Mouse (Mus musculus) ovary, adult 18-20 months (tissue): ENCODE data around the gene Calr4.

ENCODE experiments used
- DNase-seq: peaks from one replicate; pipeline ENCODE4 v3.0.0; 2022; ENCODE audit warnings: low spot score, mixed read lengths

The Calr4 gene

DNA sequence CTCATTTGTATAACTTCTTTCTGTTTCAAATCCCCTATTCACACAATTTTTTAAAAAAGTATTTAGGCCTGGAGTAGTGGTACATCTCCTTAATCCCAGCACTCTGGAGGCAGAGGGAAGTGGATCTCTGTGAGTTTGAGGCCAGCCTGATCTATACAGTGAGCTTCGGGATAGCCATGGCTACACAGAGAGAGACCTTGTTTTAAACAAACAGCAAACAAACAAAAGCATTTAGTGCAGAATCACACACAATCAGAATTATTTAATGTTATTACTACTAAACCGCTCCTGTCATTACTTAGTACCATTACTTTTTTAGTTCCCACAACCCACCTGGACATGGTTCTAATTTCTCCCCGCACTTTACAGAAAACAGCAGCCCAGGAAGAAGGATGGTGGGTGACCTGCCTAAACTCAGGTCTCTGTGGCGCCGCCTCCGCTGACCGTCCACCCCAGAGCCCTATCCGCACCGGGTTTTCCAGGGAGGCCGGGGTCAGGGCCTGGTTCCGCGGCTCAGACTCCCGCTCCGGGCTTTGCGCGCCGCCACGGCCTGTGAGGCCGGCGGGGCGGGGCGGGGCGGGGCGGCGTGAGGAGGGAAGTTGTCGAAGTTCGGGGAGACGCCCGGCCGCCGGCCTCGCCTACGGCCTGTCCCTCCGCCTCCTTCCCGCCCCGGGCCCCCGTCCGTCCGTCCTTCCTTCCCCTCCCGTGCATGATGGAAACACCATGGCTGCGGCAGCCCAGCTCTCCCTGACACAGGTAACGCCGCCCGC lies 45.6 kb downstream of the Calr4 start, which contains the start of gene Eps15:
Eps15 (plus strand) TSS at position 580 of the 770 bp plus-strand sequence.
- peak; percentile 84 for DNase-seq

DNA sequence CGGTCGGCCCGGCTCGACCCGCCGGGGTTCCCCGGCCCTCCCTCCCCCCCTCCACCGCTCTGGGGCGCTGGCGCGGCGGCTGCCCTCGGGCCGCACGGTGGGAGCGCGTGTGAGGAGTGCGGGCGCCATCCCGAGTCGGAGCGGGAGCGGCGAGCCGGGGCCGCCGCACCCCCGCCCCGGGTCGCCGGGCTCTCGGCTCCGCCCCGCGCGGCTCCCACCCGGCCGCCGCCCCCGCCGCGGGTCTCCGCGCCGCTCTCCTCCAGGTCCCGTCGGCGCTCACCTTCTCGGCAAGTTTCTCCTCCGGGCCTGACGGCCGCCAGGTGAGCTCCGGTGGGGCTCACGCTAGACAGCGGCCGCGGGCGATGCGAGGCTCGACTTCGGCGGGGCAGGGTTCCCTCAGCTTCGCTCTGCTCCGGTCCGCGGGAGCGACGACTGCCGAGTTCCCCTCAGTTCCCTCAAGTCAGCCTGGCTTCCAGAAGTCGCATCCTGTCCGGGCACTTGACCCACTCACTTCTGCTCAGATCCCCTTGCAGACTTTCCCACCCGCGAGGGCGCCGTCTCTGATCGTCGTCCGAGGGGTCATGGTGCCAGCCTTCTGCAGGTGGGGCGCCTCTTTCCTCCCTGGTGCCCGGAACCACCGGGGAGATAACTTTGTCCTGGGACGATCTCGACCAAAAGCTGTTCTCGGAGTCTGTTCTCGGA lies 46.3 kb downstream of the Calr4 start:
- no peak for DNase-seq

DNA sequence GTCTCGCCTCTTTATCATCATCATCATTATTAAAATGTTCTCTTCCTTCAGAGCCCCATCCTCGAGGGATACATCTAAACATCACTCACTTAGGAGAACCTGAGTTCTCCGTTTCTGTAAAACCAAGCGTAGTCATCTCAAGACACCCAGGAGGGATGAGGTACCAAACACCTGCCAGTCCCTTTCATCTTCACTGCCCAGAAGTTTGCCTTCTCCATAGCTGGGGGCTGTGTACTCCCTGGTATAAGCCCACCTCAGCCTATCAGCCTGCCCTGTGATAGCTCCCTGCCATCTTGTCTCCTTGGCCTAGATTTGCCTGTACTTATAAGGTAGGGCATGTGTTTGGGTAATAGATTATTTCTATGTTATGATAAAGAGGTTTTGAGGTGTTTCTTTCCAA lies 46.9 kb downstream of the Calr4 start:
- DNase-seq = no peak

DNA sequence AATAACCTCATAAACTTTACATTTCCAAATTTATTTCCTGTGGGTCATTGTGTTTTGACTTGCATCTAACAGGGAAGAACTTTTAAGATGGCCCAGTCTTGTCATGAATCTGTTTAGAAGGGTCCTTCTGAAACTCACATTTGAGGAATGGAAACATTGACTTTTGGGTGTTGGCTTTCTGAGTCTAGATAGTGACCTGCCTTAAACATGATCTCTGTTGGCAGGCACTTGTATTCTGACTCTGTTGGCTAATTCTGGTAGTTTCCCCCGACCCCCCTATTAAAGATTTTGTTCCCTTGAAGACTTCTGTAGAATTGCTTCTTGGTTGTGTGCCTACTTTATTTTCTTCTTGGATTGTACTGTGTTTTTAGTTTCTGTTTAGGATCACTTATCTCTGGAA lies 47.7 kb downstream of the Calr4 start:
- DNase-seq = no peak

DNA sequence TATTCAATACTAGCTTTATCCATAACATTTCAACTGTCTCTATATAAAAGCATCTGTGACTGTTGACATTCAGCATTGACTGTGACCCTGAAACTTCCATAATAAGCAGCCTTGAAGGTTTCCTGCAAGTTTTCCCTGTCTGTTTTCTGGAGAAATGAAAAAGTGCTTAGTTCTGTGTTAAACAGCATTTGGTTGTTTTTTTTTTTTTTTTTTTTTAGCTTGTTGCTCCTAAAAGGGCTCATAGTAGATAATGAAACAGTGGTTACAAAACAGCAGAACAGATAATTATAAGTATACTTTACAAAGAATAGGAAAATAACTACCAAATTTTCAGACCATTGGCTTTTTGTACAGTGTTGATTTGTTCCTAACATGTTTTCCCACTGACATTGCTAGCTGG lies 60.3 kb downstream of the Calr4 start:
- no peak for DNase-seq

DNA sequence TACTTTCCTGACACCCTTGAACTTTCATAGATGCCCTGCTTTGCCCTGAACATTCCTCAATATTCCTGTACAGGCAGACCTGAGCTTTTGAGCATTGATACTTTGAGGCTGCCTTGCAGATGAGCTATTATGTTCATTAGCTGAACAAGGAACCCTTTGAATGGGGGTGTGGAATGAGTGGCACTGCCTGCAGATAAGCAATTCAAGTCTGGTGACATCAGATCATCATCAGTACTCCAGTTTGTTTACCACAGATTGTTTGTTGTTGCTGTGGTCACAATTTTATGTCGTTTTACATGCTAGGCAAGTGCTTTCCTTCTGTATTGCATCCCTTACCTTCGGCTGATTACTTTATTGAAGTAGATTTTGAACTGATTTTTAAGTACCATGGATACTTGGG lies 62.2 kb downstream of the Calr4 start:
- no peak for DNase-seq

DNA sequence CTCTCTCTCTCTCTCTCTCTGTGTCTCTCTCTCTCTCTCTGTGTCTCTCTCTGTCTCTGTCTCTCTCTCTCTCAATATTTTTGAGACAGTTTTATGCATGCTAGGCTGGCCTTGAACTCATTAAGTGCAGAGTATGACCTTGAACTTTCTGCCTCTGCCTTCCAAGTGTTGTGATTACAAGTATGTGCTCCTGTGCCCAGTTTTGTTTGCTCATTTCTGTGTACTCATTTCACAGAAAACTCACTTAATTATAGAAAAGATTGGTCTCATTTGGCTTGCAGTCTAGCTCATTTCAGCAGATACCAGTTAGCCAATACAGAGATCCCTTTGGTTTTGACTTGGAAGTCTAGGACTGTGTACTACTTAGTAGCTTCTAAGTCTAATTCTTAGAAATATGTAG lies 64.9 kb downstream of the Calr4 start:
- DNase-seq = no peak
